Mouse (Mus musculus): ENCODE results near the gene Uaca. TPM values are rescaled to one million over a fixed set of nuclear protein-coding genes. Genes with fewer than 3 reads are reported as not detected.

The Uaca gene
- polyA plus RNA-seq, 1 experiment from 2014 or later: 10.3 TPM

DNA sequence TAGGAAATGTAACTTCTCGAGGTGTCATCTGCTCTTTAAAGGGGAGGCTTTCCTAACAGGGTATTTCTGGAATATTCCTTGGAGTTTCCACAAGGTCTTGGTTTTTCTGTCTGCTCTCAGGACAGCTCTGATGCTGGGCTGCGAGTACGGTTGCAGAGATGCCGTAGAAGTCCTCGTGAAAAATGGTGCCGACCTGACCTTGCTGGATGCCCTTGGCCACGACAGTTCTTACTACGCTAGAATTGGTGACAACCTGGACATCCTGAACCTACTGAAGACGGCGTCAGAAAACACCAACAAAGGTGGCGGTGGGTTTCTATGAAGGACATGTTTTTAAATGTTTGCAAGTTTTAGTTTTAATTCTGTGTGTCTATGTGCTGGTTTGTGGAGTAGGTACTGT is 59.9 kb downstream of the Uaca start:
- no peak overlapping the region for H3K4me2 ChIP-seq
- DNase-seq (ENCODE audit: low spot score) (no peak), ATAC-seq (replicated peaks; ENCODE audit: low FRiP score) (no peak)
- no peaks in the 10 kb centered on the region for H3K4me1 ChIP-seq (replicated peaks; ENCODE audit: control insufficient read depth, insufficient read depth, low read length)
- no peaks in the 10 kb centered on the region for H3K9me3 ChIP-seq (ENCODE audit: control insufficient read depth, low read length)
- no peaks in the 10 kb centered on the region for H3K36me3 ChIP-seq (ENCODE audit: control insufficient read depth, insufficient read depth, low read length)
- H3K4me3 ChIP-seq (ENCODE audit: low read depth, low read length): no peak overlapping the region
- WGBS: 87% methylated on average over 11 of the region's 11 CpGs
- no peaks in the 10 kb centered on the region for H3K27me3 ChIP-seq (replicated peaks; ENCODE audit: control insufficient read depth, insufficient read depth, low read length)
- no peak overlapping the region for H3K27ac ChIP-seq (ENCODE audit: low read depth, low read length)
- H3K9ac ChIP-seq (ENCODE audit: low read depth, low read length): no peak overlapping the region

DNA sequence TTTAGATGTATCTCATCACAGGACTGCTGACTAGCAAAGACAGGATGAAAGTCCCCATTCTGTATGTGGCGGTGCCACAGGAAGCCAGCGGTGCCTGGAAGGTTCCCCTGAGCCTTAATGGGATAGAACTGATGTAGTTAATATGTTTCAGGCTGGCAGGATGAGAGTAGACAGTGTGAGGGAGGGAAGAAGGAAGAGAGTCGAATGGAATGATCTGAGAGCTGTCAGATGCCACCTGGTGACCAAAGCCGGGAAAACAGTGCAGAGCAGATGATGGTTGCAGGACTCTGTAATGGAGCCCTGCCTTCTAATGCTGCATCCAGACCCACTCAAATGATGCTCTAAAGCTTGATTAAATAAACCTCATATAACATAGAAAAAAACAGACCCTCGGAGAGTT is 63.5 kb downstream of the Uaca start:
- no peaks in the 10 kb centered on the region for H3K9me3 ChIP-seq (ENCODE audit: control insufficient read depth, low read length)
- DNase-seq (ENCODE audit: low spot score) (no peak), ATAC-seq (replicated peaks; ENCODE audit: low FRiP score) (no peak)
- no peaks in the 10 kb centered on the region for H3K27me3 ChIP-seq (replicated peaks; ENCODE audit: control insufficient read depth, insufficient read depth, low read length)
- 33% methylated on average over 5 of the region's 5 CpGs for WGBS
- H3K36me3 ChIP-seq (ENCODE audit: control insufficient read depth, insufficient read depth, low read length): no peaks in the 10 kb centered on the region
- H3K4me1 ChIP-seq (replicated peaks; ENCODE audit: control insufficient read depth, insufficient read depth, low read length): no peaks in the 10 kb centered on the region
- no peak overlapping the region for H3K4me2 ChIP-seq
- H3K27ac ChIP-seq (ENCODE audit: low read depth, low read length): no peak overlapping the region
- no peak overlapping the region for H3K4me3 ChIP-seq (ENCODE audit: low read depth, low read length)
- H3K9ac ChIP-seq (ENCODE audit: low read depth, low read length): no peak overlapping the region

DNA sequence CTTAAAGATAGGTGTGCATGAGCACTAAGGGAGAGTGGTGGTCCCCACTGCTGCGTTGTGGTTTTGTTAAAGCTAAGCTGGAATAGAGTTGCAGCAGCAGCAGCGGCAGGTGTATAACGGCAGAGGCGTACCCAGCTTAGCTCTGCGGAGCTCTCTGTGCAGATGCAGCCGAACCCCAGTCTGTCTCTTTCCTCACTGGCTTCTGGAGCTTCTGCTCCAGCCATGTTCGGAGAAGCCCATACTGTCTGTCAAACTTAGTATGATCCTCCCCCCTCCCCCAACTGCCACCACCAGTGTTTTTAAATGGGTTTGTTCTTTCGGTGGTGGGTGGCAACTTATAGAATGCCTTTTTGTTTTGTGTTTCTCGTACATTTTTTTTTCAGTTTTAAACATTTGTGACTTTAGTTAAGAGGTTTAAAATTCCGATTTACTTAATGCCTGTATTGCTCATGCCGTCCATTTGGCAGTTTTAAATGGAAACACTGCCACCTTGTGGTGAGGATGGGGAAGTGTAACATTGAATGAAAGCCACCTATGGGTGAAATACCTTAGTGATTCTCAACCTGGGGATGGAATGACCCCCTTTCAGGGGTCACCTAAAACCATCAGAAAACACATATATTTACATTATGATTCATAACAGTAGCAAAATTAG is 64.1 kb downstream of the Uaca start:
- no peak for DNase-seq (ENCODE audit: low spot score)
- H3K4me3 ChIP-seq (ENCODE audit: low read depth, low read length): no peak overlapping the region

DNA sequence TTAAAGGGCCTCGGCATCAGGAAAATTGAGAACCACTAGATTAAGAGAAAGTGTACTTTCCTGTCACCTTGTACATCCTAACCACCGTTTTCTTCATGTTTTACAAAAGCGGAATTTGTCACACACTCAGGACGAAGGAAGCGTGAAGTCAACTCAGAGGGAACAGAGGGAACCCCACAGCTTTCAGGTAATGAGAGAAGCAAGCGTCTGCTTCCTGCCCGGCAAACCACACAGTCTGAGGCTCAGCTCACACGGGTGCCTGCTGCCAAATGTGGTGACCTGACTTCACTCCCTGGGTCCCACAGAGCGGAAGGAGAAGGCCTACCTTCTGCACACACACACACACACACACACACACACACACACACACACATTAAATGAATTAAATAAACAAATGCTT is 64.7 kb downstream of the Uaca start:
- no peak for ATAC-seq (replicated peaks; ENCODE audit: low FRiP score)
- Histone ChIP-seq H3K36me3 (ENCODE audit: control insufficient read depth, insufficient read depth, low read length) (no peaks in the 10 kb centered on the region), H3K27ac (ENCODE audit: low read depth, low read length) (no peak overlapping the region)

More for the DNA sequence above, 64.1 kb downstream of the Uaca start:
- Histone ChIP-seq H3K4me2 (peak overlapping the region; percentile 16; the same call in 1 of the 2 replicates), H3K36me3 (ENCODE audit: control insufficient read depth, insufficient read depth, low read length) (no peaks in the 10 kb centered on the region), H3K4me1 (replicated peaks; ENCODE audit: control insufficient read depth, insufficient read depth, low read length) (no peaks in the 10 kb centered on the region), H3K9me3 (ENCODE audit: control insufficient read depth, low read length) (no peaks in the 10 kb centered on the region), H3K27me3 (replicated peaks; ENCODE audit: control insufficient read depth, insufficient read depth, low read length) (no peaks in the 10 kb centered on the region), H3K9ac (ENCODE audit: low read depth, low read length) (no peak overlapping the region), H3K27ac (ENCODE audit: low read depth, low read length) (no peak overlapping the region)
- WGBS: 44% methylated on average over 11 of the region's 11 CpGs
- no peak for ATAC-seq (replicated peaks; ENCODE audit: low FRiP score)

DNA sequence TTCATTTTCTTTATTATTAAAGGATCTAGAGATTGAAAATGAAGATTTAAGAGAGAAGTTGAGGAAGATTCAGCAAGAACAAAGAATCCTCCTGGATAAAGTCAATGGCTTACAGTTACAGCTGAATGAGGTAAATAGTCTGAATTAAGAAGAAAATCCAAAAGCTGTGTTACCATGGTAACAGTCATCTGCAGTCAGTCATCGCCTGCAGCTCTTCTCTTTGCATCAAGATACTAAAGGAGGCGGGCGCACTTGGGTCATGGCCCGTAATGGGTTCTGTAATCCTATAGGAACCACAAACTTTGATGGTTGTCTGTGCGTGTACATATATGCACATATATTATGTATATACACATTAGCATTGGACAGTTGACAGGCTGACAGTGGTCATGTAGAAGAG is 66.7 kb downstream of the Uaca start:
- H3K9me3 ChIP-seq (ENCODE audit: control insufficient read depth, low read length): no peaks in the 10 kb centered on the region
- no peaks in the 10 kb centered on the region for H3K4me1 ChIP-seq (replicated peaks; ENCODE audit: control insufficient read depth, insufficient read depth, low read length)
- H3K4me3 ChIP-seq (ENCODE audit: low read depth, low read length): no peak overlapping the region
- no peaks in the 10 kb centered on the region for H3K27me3 ChIP-seq (replicated peaks; ENCODE audit: control insufficient read depth, insufficient read depth, low read length)
- H3K27ac ChIP-seq (ENCODE audit: low read depth, low read length): no peak overlapping the region
- H3K36me3 ChIP-seq (ENCODE audit: control insufficient read depth, insufficient read depth, low read length): no peaks in the 10 kb centered on the region
- H3K9ac ChIP-seq (ENCODE audit: low read depth, low read length): no peak overlapping the region
- WGBS: 85% methylated on average over 5 of the region's 5 CpGs
- no peak for DNase-seq (ENCODE audit: low spot score)
- no peak for ATAC-seq (replicated peaks; ENCODE audit: low FRiP score)
- H3K4me2 ChIP-seq: no peak overlapping the region

More for the DNA sequence above, 64.7 kb downstream of the Uaca start:
- H3K27me3 ChIP-seq (replicated peaks; ENCODE audit: control insufficient read depth, insufficient read depth, low read length): no peaks in the 10 kb centered on the region
- H3K9me3 ChIP-seq (ENCODE audit: control insufficient read depth, low read length): no peaks in the 10 kb centered on the region
- H3K9ac ChIP-seq (ENCODE audit: low read depth, low read length): no peak overlapping the region
- no peak overlapping the region for H3K4me2 ChIP-seq
- no peaks in the 10 kb centered on the region for H3K4me1 ChIP-seq (replicated peaks; ENCODE audit: control insufficient read depth, insufficient read depth, low read length)
- WGBS: 66% methylated on average over 9 of the region's 9 CpGs
- no peak for DNase-seq (ENCODE audit: low spot score)
- H3K4me3 ChIP-seq (ENCODE audit: low read depth, low read length): no peak overlapping the region

DNA sequence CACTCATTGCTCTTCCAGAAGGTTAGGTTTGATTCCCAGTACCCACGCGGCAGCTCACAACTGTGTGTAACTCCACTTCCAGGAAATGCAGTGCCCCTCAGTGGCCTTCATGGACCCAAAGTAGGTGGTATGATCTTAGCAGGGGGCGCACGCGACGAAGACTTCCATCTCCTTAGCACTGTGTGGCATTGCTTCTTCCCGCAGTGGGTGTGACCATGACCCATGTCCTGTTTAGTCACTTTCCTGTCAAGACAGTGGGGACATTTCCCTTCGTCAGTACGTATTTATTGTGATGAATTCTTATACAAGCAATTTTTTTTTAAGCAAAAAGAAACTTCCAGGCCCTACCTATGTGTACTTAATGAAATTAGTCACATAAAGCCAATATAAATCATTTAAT is 70.3 kb downstream of the Uaca start:
- WGBS: 81% methylated on average over 9 of the region's 9 CpGs
- Histone ChIP-seq H3K4me2 (no peak overlapping the region), H3K36me3 (ENCODE audit: control insufficient read depth, insufficient read depth, low read length) (no peaks in the 10 kb centered on the region), H3K9me3 (ENCODE audit: control insufficient read depth, low read length) (no peaks in the 10 kb centered on the region), H3K9ac (ENCODE audit: low read depth, low read length) (no peak overlapping the region), H3K27me3 (replicated peaks; ENCODE audit: control insufficient read depth, insufficient read depth, low read length) (no peaks in the 10 kb centered on the region), H3K4me1 (replicated peaks; ENCODE audit: control insufficient read depth, insufficient read depth, low read length) (no peaks in the 10 kb centered on the region), H3K27ac (ENCODE audit: low read depth, low read length) (no peak overlapping the region), H3K4me3 (ENCODE audit: low read depth, low read length) (no peak overlapping the region)
- DNase-seq (ENCODE audit: low spot score) (no peak), ATAC-seq (replicated peaks; ENCODE audit: low FRiP score) (no peak)

DNA sequence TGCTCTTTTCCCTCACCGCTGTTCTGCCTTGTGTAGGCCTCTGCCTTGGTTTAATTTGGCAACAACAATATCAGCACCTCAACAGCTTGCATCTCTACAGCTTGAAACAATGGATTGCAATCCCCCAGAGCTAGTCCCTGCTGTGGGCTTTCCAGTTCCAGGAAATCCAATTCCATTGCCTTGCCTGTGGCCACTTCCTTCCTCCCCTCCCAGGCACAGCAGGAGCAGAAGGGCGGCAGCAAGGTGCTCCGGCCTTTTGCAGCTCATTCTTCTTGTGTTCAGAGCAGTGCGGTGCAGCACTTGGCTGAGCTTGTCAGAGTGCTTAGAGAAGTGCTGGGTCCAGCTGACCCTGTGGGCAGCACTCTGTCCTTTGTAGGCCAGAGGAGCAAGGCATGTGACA is 71.5 kb downstream of the Uaca start:
- Histone ChIP-seq H3K27ac (ENCODE audit: low read depth, low read length) (no peak overlapping the region), H3K9me3 (ENCODE audit: control insufficient read depth, low read length) (no peaks in the 10 kb centered on the region), H3K27me3 (replicated peaks; ENCODE audit: control insufficient read depth, insufficient read depth, low read length) (no peaks in the 10 kb centered on the region), H3K4me1 (replicated peaks; ENCODE audit: control insufficient read depth, insufficient read depth, low read length) (no peaks in the 10 kb centered on the region), H3K4me2 (no peak overlapping the region), H3K36me3 (ENCODE audit: control insufficient read depth, insufficient read depth, low read length) (no peaks in the 10 kb centered on the region), H3K4me3 (ENCODE audit: low read depth, low read length) (no peak overlapping the region), H3K9ac (ENCODE audit: low read depth, low read length) (no peak overlapping the region)
- WGBS: 63% methylated on average over 4 of the region's 4 CpGs
- DNase-seq (ENCODE audit: low spot score) (no peak), ATAC-seq (replicated peaks; ENCODE audit: low FRiP score) (no peak)

DNA sequence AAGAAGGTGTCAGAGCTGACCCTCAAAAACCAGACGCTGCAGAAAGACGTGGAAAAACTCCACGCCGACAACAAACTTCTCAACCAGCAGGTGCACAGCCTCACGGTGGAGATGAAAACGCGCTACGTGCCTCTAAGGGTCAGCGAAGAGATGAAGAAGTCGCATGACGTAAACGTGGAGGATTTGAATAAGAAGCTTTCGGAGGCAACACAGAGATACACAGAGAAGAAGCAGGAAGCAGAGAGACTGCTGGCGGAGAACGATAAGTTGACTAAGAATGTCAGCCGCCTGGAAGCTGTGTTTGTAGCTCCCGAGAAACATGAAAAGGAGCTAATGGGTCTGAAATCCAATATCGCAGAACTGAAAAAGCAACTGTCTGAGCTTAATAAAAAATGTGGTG is 76.1 kb downstream of the Uaca start:
- Histone ChIP-seq H3K4me2 (no peak overlapping the region), H3K27me3 (replicated peaks; ENCODE audit: control insufficient read depth, insufficient read depth, low read length) (no peaks in the 10 kb centered on the region), H3K4me3 (ENCODE audit: low read depth, low read length) (no peak overlapping the region), H3K36me3 (ENCODE audit: control insufficient read depth, insufficient read depth, low read length) (no peaks in the 10 kb centered on the region; the same call in 1 of the 2 replicates), H3K4me1 (replicated peaks; ENCODE audit: control insufficient read depth, insufficient read depth, low read length) (no peaks in the 10 kb centered on the region), H3K9me3 (ENCODE audit: control insufficient read depth, low read length) (no peaks in the 10 kb centered on the region), H3K27ac (ENCODE audit: low read depth, low read length) (no peak overlapping the region), H3K9ac (ENCODE audit: low read depth, low read length) (no peak overlapping the region)
- WGBS: 87% methylated on average over 18 of the region's 18 CpGs
- DNase-seq (ENCODE audit: low spot score): no peak
- no peak for ATAC-seq (replicated peaks; ENCODE audit: low FRiP score)

DNA sequence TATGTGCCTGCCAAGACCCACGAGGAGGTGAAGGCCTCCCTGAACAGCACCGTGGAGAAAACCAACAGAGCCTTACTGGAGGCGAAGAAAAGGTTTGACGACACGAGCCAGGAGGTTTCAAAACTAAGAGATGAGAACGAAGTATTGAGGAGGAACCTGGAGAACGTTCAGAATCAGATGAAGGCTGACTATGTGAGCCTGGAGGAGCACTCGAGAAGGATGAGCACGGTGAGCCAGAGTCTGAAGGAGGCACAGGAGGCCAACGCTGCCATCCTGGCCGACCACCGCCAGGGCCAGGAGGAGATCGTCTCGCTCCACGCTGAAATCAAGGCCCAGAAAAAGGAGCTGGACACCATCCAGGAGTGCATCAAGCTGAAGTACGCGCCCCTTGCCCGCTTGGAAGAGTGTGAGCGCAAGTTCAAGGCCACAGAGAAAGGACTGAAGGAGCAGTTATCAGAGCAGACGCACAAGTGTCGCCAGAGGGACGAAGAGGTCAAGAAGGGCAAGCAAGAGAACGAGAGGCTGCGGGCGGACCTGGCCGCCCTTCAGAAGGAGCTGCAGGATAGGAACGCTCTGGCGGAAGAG is 76.7 kb downstream of the Uaca start:
- 89% methylated on average over 28 of the region's 28 CpGs for WGBS
- ATAC-seq (replicated peaks; ENCODE audit: low FRiP score): no peak

More for the DNA sequence above, 76.7 kb downstream of the Uaca start:
- H3K9me3 ChIP-seq (ENCODE audit: control insufficient read depth, low read length): no peaks in the 10 kb centered on the region
- H3K36me3 ChIP-seq (ENCODE audit: control insufficient read depth, insufficient read depth, low read length): no peaks in the 10 kb centered on the region; the same call in 1 of the 2 replicates
- H3K4me1 ChIP-seq (replicated peaks; ENCODE audit: control insufficient read depth, insufficient read depth, low read length): no peaks in the 10 kb centered on the region
- DNase-seq (ENCODE audit: low spot score): no peak
- H3K4me2 ChIP-seq: no peak overlapping the region
- no peak overlapping the region for H3K27ac ChIP-seq (ENCODE audit: low read depth, low read length)
- H3K27me3 ChIP-seq (replicated peaks; ENCODE audit: control insufficient read depth, insufficient read depth, low read length): no peaks in the 10 kb centered on the region
- H3K9ac ChIP-seq (ENCODE audit: low read depth, low read length): no peak overlapping the region
- H3K4me3 ChIP-seq (ENCODE audit: low read depth, low read length): no peak overlapping the region
